Comparison of ENCODE assay signal across 23 mouse cellular contexts in the genomic region with DNA sequence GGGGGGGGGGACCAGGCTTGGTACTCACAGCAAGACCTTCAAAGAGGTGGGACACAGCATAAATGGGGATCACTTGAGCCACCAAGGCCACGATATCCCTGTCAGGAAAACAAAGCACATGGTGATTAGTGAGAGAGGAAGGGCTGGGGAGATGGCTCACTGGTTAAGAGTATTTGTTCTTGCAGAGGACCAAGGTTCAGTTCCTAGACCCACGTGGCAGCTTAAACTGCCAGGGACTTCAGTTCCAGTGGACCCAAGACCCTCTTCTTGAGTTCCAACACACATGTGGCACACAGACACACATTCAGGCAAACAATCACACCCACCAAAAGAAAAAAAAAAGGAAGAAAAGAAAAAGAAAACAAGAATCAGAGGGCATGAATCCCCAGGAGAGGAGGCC. TPM values are rescaled to one million over a fixed set of nuclear protein-coding genes. Genes with fewer than 3 reads are reported as not detected.
"Had no signal": no experiment of that assay in that cellular context is flagged by ENCODE, and none has a peak within 500 bp of the region (broad histone marks: within the 10 kb centered on the region; RNA-seq: fewer than 3 reads in every experiment).

No protein-coding gene starts in this region.

- H3K27me3 ChIP-seq: kidney, embryonic 15.5 days; neural tube, embryonic 13.5 days had no signal

- H3K4me1 ChIP-seq: limb, embryonic 10.5 days; midbrain, embryonic 13.5 days; neural tube, embryonic 13.5 days had no signal

- DNase-seq: kidney, postnatal 10 days; layer of hippocampus, adult 9-11 months; liver; liver, postnatal 0 days; lung, embryonic 14.5 days; right cerebral cortex, postnatal 25 days; thymus, adult 18-20 months; thymus, postnatal 36 days had no signal

- ATAC-seq: intestine, embryonic 16.5 days; liver, postnatal 0 days; lung, postnatal 0 days; midbrain, embryonic 13.5 days; midbrain, embryonic 16.5 days had no signal

- H3K4me3 ChIP-seq: kidney, embryonic 15.5 days; layer of hippocampus, adult 2 months; limb, embryonic 10.5 days; limb, embryonic 13.5 days; midbrain, embryonic 13.5 days; myocyte; neural tube, embryonic 13.5 days had no signal

- H3K9me3 ChIP-seq: kidney, embryonic 15.5 days; limb, embryonic 10.5 days; limb, embryonic 13.5 days; midbrain, embryonic 13.5 days; neural tube, embryonic 13.5 days had no signal

- H3K4me2 ChIP-seq: kidney, embryonic 15.5 days; limb, embryonic 13.5 days; lung, embryonic 14.5 days; midbrain, embryonic 13.5 days; neural tube, embryonic 13.5 days had no signal

- H3K9ac ChIP-seq: kidney, embryonic 15.5 days; limb, embryonic 13.5 days; liver, embryonic 14.5 days; liver, postnatal 0 days; lung, embryonic 14.5 days; midbrain, embryonic 13.5 days; neural tube, embryonic 13.5 days had no signal

- H3K27ac ChIP-seq: layer of hippocampus, adult 2 months; limb, embryonic 10.5 days; limb, embryonic 13.5 days; liver, embryonic 14.5 days; macrophage; midbrain, embryonic 13.5 days; neural tube, embryonic 13.5 days had no signal

- H3K36me3 ChIP-seq: kidney, embryonic 15.5 days; limb, embryonic 10.5 days; limb, embryonic 13.5 days; midbrain, embryonic 13.5 days; neural tube, embryonic 13.5 days had no signal

RNA-seq across cellular contexts. Expression of a gene that starts 10.4 kb away (rescaled TPM):
- polyA plus RNA-seq: intestine, embryonic 16.5 days; kidney, embryonic 15.5 days; large intestine, adult 2 months; limb, embryonic 10.5 days; liver, postnatal 0 days; lung, embryonic 14.5 days; macrophage; midbrain, embryonic 13.5 days; midbrain, embryonic 16.5 days; neural tube, embryonic 13.5 days; spleen, adult 2 months; stomach, embryonic 16.5 days had no signal

RNA-seq across cellular contexts. Expression of a gene that starts 25.1 kb away (rescaled TPM):
- polyA plus RNA-seq: macrophage; midbrain, embryonic 13.5 days; neural tube, embryonic 13.5 days had no signal
